Mouse (Mus musculus): Measurements from ENCODE around the gene Ndufv2.

- no peak for TF ChIP-seq CTCF (IDR thresholded peaks at IDR 0.05)
- TF ChIP-seq EP300 (IDR thresholded peaks at IDR 0.05), result no peak
Observed at GRCm38 (mm10) chr17:66123816-66124610, 22.7 kb upstream of the Ndufv2 start.
